Mouse (Mus musculus) layer of hippocampus, postnatal 10 days (tissue): ENCODE results near the gene Tab1. TPM values are rescaled to one million over a fixed set of nuclear protein-coding genes. Genes with fewer than 3 reads are reported as not detected.
A peak's percentile ranks its signal among the peaks of the same experiment; 100 is the strongest.

Experiments
- DNase-seq, 2 experiments: peaks; one replicate each; pipeline ENCODE4 v3.0.0; 2021; ENCODE audit warnings: low spot score in 2 of 2
- long read RNA-seq: library from polyadenylated mRNA; stranded (forward); transcript quantifications from one replicate; pipeline ENCODE4 v2.0.0, GENCODE M21; 2023
- total RNA-seq, 2 experiments: library from RNA; stranded (reverse); gene quantifications; 2 replicates each; pipeline ENCODE4 v1.2.3; 2021

Tab1 gene
- 10 to 100 TPM; 28.2 to 35.0 TPM for total RNA-seq
- long read RNA-seq, transcript Tab1-201 (11 exons, 2,964 nt): major isoform, 24 of 37 reads
- long read RNA-seq, partial matches to known transcripts: 3 of 37 reads
- long read RNA-seq, other reads (novel, unspliced or antisense): 10 of 37 reads

DNA sequence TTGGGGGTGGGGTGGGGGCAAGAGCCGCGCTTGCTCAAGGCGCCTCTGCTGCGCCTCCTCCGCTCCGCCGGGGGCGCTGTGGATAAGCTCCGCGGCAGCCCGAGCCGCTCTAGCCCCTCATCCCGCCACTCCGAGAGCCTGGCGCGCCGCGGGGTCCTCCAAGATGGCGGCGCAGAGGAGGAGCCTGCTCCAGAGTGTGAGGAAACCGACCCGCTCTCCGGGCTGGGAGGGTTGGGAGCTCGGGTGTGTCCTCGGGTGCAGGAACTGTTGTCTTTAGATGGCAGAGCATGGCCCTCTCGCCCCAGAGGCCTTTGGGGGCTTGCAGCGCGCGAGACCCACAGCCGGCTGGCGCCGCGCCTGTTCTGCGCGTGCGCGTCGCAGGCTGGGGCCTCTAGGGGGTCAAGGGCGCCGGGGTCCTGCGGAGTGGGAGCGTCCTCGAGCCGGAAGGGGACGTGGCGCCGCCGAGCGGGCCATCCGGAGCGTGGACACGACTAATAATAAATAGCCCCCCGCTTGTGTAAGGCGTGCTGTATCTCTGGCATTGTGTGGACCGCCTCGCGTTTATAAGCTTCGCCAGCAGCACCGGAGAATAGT, at the start of gene Tab1:
Tab1 (plus strand) TSS at position 135 of the 594 bp plus-strand sequence.
- peak; percentile 92 to 95 for DNase-seq

DNA sequence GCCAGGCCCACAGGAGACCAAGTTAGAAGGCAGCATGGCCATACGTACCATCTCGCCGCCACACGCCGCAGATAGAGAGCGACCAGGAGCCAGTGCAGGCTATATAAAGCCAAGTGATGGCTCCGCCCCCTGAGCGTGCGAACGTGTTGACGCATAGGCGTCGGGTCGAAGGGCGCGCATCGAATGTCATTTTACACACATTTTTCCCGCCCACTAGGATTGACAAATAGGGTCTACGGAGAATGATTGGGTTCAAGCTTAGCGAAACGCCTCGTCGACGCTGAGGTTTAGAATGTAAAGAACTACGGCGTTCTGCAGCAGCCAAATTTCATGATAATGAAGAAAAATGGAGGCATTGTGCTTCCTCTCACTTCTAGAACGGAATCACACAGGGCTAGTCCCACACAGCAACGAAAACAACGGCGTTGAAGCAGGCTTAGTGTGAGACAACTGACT, 49.6 kb upstream of the Tab1 start:
- DNase-seq: peak; percentile 98 to 99

DNA sequence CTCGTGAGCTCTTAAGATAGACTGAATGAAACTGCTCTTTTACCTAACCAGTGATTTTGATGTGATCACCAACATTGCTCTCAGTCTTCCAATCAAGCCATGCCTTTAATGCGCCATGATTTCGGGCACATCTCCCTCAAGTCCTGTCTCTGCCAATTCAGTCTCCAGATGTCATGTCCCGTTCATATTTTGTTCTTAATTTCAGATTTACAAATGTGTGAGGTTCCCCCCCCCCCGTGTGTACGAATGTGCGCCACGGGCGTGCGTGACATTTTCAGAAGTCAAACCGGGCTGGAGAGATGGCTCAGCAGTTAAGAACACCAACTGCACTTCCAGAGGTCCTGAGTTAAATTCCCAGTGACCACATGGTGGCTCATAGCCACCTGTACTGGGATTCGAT, 49.2 kb upstream of the Tab1 start:
- no peak for DNase-seq

DNA sequence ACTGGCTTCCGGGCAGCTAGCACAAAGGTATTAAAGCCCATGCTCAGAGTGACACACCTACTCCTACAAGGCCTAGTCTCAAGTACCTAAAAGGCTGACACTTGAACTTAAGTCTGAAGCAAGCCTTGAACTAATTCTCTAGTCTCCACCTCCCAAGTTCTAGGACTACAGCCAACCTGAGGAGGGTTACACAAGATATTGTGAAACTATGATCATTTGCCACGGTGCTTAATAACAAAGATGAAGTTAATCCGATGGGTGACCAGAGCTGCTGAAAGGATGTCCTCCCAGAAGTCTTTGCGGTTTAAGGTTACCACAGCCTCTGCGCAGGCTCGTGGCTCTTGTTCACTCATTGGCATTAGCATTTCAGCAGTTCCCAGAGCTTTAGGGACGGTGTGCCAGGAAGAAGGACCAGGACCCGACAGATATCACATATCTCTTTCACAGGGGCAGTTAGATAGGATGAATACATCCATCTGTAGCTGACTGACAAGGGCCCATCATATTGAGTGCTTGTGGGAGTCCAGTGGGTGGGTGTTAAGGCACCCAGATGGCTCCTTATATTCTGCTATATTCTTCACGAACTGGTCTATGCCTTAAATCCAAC, 45.4 kb upstream of the Tab1 start:
- DNase-seq: no peak

DNA sequence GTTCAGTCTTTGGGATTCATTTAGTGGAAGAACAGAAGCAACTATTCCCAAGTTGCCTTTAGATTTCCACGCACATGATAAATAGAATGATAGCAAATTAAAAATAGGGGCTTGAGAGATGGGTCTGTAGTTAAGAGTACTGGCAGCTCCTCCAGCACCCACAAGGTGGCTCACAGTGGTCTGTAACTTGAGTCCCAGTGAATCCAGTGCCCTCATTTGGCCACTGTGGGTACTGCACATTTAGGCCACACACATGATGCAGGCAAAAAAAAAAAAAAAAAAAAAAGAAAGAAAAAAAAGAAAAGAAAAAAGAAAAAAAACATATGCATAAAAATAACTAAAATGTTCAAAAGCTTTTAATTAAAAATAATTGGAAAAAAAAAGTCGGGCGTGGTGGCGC, 44.3 kb upstream of the Tab1 start:
- peak; percentile 97 to 98 for DNase-seq

DNA sequence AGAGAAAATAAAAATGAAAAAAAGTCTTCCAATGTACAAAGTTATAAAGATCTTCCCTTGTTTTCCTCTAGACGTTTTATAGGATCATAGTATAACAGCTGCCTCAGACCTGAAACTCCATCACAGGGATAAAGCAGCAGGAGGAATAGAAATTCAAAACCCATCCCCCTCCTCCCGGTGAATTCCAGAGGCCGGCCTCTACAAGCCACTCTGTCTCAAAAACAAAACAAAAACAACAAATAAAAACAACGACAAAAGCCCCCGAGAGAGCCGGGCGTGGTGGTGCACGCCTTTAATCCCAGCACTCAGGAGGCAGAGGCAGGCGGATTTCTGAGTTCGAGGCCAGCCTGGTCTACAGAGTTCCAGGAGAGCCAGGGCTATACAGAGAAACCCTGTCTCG, 42.8 kb upstream of the Tab1 start:
- DNase-seq: no peak

DNA sequence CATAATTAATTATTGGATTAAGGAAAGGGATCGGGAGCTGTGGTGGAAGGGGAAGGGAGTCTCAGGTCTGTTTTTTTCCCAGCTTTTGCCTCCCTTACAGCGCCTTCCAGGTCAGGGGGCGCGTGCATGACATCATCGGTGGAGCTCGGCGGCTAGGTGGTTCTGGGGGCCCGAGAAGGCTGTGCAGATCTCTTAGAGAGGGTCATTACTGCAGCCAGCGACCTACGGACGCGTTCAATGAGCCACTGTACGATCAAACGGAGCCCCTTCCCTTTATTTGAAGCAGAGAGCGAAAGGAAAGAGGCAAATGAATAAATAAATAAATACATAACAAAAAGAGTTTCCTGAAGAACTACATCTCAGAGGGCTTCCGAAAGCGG, 42.2 kb upstream of the Tab1 start:
- peak in 1 of 2 experiments; percentile 30 for DNase-seq

DNA sequence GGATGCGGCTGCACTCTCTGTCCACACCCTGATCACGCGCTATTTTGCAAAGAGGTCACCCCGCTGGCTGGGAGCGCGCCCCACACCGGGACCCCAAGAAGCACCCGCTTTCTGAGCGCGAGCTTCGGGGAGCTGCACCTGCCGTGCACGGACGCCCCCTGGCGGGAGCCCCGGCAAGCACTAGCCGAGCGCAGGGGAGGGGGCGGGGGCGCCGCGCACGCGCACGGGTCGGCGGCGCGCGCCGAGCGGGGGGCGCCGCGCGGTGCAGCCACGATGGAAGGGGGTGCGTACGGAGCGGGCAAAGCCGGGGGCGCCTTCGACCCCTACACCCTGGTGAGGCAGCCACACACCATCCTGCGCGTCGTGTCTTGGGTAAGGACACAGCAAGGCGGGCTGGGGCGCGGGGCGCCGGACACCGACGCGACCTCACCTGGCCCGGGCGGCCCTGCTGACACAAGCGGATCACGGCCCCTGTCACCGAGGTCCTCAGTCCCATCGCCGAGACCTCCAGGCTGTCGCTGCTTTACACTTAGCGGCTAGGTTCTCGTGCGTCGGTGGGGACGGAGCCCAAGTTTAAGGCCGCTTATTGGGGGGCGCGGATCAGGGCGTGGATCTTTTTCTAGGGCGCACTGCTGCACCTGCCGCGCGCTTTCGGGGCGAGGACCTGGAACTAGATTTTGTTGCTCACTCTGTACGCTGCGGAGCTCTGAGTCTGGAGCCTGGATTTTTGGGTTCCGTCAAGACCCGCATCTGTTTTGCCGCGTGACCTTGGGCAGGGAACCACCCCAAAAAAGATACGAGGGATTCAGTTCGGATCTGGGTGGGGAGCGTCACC, 41.6 kb upstream of the Tab1 start, which contains the start of the genes Syngr1 and Rpl3:
Syngr1 (plus strand) TSS at position 214 of the 835 bp plus-strand sequence.
Rpl3 (minus strand) TSS at position 748 of the 835 bp plus-strand sequence.
- DNase-seq: peak; percentile 88 to 93

DNA sequence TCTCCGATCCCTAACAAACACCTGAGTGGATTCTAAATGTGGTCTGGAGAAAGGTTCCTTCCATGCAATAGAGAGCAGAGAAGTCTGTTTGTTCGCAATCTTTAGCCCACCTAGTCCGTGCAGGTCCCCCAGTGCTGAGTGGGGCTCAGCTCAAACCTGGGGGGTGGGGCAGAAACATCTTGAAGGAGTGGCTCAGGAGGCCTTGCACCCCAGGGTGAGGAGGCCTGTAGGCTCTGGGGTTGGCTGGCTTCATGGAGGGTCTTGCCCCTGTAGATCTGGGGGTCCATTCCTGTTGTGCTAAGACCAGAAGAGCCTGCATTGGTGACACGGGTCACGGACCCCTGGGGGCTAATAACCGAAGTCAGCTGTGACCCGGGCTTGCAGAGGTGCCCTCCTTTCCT, 40.9 kb upstream of the Tab1 start:
- no peak for DNase-seq

DNA sequence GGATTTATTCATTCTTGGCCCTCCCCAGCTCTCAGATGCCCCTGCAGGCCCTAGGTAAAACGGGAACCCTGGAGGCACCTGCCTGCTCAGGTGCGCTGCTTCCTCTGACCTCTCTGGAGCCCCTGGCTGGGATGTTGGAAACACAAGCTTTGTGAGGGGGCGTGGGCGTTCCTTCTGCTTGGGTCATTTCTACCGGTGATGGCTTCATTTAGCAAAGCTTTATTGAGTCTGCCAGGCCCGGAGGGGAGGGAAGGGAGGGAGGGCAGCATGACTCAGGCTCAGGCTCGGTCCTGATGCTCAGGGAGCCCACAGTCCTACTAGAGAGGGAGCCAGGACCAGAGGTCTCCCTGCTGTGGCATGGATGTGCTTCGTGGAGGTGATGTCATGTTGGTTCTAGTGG, 40.3 kb upstream of the Tab1 start:
- no peak for DNase-seq

DNA sequence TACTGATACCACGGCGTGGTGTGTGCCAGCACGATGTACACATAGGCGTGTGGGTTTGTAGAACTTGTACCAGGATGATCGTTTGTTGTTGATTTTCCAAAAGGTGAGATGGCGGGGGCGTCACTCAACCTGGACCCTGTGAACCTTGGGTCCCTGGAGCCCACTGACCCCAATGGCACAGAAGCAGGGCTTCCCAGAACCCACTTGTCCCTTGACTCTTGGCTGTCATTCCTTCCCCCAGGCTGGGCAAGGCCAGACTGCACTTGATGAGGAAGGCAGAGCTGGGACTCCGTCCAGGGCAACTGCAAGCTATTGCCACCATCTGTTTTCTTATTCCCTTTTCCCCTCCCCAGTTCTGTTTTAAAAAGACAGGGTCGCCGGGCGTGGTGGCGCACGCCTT, 38.7 kb upstream of the Tab1 start:
- DNase-seq: no peak

DNA sequence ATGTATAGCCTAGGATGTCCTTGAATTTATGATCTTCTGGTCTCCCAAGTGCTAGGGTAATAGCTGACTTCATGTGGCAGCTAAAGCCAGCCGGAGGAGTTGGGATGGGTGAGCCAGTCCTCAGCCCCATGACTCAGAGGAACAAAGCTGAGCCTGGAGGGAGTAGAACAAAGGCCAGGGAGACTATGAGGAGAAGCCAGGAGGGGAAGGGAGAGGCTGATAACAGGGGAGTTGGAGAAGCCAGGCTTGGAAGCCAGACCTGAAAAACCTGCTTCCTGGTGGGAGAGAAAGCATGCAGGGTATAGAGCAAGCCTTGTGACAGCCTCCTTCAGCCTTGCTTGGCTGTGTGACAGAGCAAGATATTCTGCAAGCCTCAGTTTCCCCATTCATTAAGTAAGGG, 37.3 kb upstream of the Tab1 start:
- no peak for DNase-seq

DNA sequence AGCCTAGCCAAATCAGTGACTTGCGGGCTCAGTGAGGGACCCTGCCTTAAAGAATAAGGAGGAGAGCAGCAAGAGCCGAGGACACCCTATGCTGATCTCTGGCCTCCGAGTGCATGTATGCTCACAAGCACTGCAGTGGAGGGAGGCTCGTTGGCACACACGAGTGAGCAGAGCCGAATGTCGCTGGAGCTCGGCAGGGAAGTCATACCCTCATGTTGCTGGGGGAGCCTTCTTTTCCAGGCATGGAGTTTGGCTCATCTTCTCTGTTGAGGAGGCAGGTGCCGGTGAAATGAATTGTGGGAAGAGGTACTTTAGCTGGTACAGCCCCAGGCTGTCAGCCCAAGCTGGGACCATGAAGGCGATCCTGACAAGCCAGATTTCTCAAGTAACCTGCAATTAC, 36.5 kb upstream of the Tab1 start:
- DNase-seq: no peak

DNA sequence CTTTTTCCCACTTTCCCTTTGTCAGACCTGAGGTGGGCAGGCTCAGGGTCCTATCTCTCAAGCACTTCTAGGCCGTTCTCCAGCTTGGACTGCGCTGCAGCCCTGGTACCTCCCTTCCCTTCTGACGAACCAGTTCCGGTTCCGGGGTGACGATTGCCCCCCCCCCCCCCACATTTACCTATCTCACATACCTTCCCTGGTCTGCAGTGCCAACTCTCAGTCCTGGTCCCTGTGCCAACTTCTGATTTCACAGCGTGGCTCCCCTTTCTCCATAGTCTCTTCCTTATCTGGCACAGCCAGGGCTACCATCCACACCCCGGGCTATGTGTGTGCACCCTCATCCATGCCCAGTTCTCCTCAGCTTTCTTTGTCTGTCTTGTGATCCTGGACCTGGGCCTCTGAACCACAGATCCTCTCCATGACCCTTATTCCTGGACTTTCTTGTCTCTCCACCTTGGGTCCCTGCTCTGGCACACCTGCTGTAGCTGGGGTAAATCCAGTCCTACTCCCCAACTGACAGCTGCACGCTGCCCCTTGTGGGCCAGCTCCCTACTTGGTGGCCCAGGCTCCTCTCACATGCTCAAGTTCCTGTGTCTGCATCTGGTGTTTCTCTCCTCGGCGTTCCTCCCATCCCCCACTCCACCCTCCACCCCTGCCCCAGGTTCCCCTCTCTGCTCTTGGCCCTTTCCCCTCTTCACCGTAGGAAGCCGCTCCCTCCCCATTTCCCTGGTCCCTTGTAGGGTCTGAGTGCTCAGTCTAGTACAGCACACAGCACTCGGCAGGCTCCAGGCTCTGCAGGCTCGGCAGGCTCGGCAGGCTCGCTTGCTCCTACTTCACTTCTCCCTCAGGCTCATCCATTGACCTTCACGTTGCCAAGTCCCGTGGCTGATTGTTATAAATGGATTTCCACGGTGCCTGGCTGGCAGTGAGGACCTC, 35.7 kb upstream of the Tab1 start:
- no peak for DNase-seq

DNA sequence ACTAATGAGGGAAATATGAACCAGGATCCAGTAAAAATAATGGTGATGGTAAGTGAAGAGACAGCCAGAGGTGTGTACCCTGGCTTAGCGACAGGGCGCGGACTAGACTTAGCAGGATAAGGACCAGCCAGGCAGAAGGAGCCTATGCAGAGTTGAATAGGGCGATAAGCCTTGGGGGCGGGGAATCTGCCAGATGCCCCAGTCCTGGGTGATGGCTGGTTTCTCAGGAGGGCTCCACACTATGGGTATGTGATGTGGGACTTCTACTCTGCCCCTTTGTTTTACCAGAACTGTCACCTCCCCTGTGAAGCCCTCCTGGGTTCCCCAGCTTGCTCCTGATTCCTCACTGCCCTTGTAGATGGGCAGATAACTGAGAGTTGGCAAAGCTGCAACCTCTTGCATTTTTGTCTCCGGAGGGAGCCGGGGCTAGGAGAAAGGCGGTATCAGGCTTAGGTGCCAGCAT, 34.9 kb upstream of the Tab1 start:
- no peak for DNase-seq

DNA sequence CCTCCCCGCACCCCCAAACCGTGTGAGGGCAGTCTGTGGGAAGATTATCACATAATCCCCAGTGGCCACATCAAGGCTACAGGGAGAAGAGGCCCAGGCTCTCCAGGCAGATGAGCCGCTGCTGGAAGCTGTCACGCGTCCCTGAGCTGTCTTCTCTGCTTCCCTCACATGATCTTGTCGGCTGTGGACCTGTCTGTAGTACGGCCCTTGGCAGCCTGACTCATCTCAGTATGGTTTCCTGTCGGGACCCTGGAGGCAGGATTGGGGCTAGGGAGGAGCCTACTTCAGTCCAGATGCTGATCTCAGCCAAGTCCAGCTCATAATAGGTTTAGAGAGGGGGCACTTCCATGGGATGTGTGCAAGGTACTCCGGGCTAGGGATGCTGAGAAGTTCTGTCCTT, 34.1 kb upstream of the Tab1 start:
- DNase-seq: peak in 1 of 2 experiments; percentile 29

DNA sequence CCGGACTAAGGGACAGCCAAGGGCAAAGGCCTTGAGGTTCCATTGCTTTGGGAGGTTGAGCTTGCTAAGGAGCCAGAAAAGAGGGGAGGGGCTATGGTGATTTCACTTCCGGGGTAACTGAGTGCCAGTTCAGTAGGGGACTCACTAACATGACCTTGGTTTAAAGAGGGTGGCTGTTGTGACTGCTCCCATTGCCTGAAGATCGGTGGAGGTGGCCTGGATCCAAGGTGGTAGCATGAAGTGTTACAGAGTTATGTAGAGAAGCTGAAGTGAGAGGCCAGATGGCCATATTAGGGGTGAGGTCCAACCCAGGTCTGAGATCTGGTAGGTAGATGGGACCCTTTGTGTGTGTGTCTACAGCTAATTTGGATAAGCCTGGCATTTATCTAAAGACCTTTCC, 33.5 kb upstream of the Tab1 start:
- peak in 1 of 2 experiments; percentile 14 for DNase-seq

DNA sequence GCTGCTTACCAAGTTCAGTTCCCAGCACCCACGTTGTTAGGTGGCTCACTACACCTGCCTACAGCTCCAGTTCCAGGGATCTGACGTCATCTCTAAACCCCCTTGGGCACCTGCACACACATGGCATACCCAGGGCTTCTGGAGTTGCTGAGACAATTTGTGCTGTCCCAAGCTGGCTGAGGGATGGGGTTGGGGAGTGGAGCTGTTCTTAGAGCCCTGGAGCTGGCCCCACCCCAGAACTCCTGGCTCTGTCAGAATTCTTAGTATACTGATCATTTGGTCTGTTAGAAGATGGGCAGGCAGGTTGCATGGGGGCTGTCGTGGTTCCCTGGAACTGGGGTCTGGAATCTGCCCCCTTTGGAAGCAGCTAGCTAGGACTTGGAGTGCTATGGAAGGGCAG, 32.7 kb upstream of the Tab1 start:
- peak in 1 of 2 experiments; percentile 17 for DNase-seq

DNA sequence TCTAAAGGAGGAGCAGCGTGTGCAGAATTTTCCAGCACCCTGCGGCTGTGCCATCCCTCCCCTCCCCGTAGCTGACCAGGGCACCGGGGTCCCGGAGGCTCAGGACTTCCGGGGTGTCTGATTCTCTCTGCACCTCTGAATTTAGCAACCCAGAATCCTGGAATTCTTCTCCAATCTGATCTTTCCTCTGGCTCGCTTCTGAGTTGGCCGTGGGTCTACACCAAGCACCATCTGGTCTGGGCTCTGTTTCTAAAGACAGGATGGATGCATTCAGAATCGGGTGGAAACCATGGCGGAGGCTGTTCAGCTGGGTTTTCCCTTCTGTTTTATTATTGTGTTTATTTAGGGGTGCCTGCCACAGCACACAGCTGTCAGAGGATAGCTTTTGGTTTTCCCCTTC, 32.1 kb upstream of the Tab1 start:
- peak; percentile 58 for DNase-seq

DNA sequence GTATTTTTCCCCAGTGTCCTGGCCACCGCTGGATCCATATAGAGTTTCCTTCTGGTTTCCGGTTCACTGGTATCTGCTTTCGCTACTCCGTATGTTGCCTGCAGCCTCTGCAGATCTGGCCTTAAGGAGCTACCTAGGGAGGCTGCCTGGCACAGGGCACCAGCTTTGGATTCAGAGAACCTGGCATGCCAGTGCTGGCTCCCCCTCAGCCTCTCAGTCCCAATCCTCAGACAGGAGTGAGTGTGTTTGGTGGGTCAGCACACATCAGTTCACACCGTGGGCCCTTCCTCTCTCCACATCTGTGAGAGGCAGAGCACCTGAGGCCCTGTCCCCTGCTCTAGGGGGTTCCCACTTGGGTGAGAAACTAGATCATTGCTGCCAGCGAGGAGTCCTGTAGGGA, 31.4 kb upstream of the Tab1 start:
- peak in 1 of 2 experiments; percentile 13 for DNase-seq

DNA sequence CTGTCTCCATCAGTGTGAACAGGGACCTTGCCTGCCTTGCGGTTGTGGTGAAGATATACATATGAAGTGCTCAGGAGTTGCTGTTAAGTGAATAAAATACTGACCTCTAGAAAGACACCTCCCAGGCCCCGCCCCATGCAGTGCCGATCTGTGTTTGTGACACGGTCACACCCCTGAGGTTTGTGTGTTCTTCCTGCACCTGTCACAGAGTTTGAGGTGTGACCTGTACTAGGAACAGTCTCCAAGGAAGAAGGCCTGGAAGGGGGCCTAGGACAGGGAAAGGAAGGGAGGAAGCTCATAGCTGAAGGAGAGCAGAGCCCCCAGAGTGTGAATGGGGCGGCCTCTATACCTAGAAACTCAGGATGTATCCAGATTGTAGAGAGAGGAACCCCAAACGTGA, 30.4 kb upstream of the Tab1 start:
- DNase-seq: no peak
